Mouse (Mus musculus): ENCODE measurements around the gene Foxi2. TPM values are rescaled to one million over a fixed set of nuclear protein-coding genes. Genes with fewer than 3 reads are reported as not detected.

The Foxi2 gene
- polyA plus RNA-seq, 1 experiment = 0.18 TPM

GRCm38 (mm10) chr7:135408501-135408900, 1.6 kb upstream of the Foxi2 start:
- 51% methylated on average over 3 of the region's 3 CpGs for WGBS
- H3K4me3 ChIP-seq (ENCODE audit: control insufficient read depth, insufficient read depth, low read length) = no peak overlapping the region
- no peak for TF ChIP-seq POLR2A (IDR thresholded peaks at IDR 0.05; ENCODE audit: control insufficient read depth, extremely low read depth, insufficient read depth, low read length, poor library complexity)
- TF ChIP-seq CTCF (IDR thresholded peaks at IDR 0.05; ENCODE audit: borderline replicate concordance, control insufficient read depth, extremely low read depth, insufficient read depth, low read length, poor library complexity) = no peak
- H3K27me3 ChIP-seq (ENCODE audit: control insufficient read depth, insufficient read depth, low read length) = no peaks in the 10 kb centered on the region; the same call in 1 of the 2 replicates
- no peaks in the 10 kb centered on the region for H3K4me1 ChIP-seq (replicated peaks; ENCODE audit: control insufficient read depth, insufficient read depth, low read length)
- no peak overlapping the region for H3K27ac ChIP-seq (ENCODE audit: control insufficient read depth, insufficient read depth, low read length)
- H3K36me3 ChIP-seq (ENCODE audit: control insufficient read depth, insufficient read depth, low read length) = no peaks in the 10 kb centered on the region
- DNase-seq = no peak

DNA sequence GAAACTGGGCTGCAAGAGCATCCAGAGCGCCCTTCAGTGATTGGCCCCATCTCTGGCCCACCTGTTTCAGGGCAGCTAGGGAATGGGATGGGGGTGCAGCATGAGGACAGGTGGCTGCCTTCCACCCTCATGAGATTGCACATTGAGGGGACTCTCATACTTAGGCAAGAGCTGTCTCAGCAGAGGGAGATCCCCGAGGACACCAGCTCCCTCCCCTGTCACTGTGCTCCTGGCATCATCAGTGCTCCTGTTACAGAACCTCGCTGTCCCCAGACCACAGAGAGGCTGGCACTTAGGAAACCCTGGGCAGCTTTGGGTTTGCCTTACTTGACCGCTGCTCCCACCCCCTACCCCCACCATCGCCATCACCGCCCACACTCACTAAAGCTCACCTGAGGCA, 2.2 kb downstream of the Foxi2 start:
- no peak for TF ChIP-seq POLR2A (IDR thresholded peaks at IDR 0.05; ENCODE audit: control insufficient read depth, extremely low read depth, insufficient read depth, low read length, poor library complexity)
- no peak for TF ChIP-seq CTCF (IDR thresholded peaks at IDR 0.05; ENCODE audit: borderline replicate concordance, control insufficient read depth, extremely low read depth, insufficient read depth, low read length, poor library complexity)
- H3K36me3 ChIP-seq (ENCODE audit: control insufficient read depth, insufficient read depth, low read length) = no peaks in the 10 kb centered on the region
- no peak for DNase-seq
- no peak overlapping the region for H3K27ac ChIP-seq (ENCODE audit: control insufficient read depth, insufficient read depth, low read length)
- H3K27me3 ChIP-seq (ENCODE audit: control insufficient read depth, insufficient read depth, low read length) = no peaks in the 10 kb centered on the region; the same call in 1 of the 2 replicates
- no peaks in the 10 kb centered on the region for H3K4me1 ChIP-seq (replicated peaks; ENCODE audit: control insufficient read depth, insufficient read depth, low read length)
- no peak overlapping the region for H3K4me3 ChIP-seq (ENCODE audit: control insufficient read depth, insufficient read depth, low read length)
- WGBS = 66% methylated on average over 6 of the region's 6 CpGs

- Histone ChIP-seq H3K4me3 (ENCODE audit: control insufficient read depth, insufficient read depth, low read length) (no peak overlapping the region), H3K27ac (ENCODE audit: control insufficient read depth, insufficient read depth, low read length) (no peak overlapping the region), H3K4me1 (replicated peaks; ENCODE audit: control insufficient read depth, insufficient read depth, low read length) (no peaks in the 10 kb centered on the region), H3K36me3 (ENCODE audit: control insufficient read depth, insufficient read depth, low read length) (no peaks in the 10 kb centered on the region), H3K27me3 (ENCODE audit: control insufficient read depth, insufficient read depth, low read length) (no peaks in the 10 kb centered on the region)
- no peak for TF ChIP-seq CTCF (IDR thresholded peaks at IDR 0.05; ENCODE audit: borderline replicate concordance, control insufficient read depth, extremely low read depth, insufficient read depth, low read length, poor library complexity)
- TF ChIP-seq POLR2A (IDR thresholded peaks at IDR 0.05; ENCODE audit: control insufficient read depth, extremely low read depth, insufficient read depth, low read length, poor library complexity) = no peak
- DNase-seq = no peak
- WGBS = 94% methylated on average over 6 of the region's 6 CpGs
Observed at GRCm38 (mm10) chr7:135428840-135429239, 18.7 kb downstream of the Foxi2 start.

- Histone ChIP-seq H3K27me3 (ENCODE audit: control insufficient read depth, insufficient read depth, low read length) (no peaks in the 10 kb centered on the region), H3K4me1 (replicated peaks; ENCODE audit: control insufficient read depth, insufficient read depth, low read length) (no peaks in the 10 kb centered on the region), H3K4me3 (ENCODE audit: control insufficient read depth, insufficient read depth, low read length) (no peak overlapping the region), H3K36me3 (ENCODE audit: control insufficient read depth, insufficient read depth, low read length) (no peaks in the 10 kb centered on the region), H3K27ac (ENCODE audit: control insufficient read depth, insufficient read depth, low read length) (no peak overlapping the region)
- TF ChIP-seq POLR2A (IDR thresholded peaks at IDR 0.05; ENCODE audit: control insufficient read depth, extremely low read depth, insufficient read depth, low read length, poor library complexity) (no peak), CTCF (IDR thresholded peaks at IDR 0.05; ENCODE audit: borderline replicate concordance, control insufficient read depth, extremely low read depth, insufficient read depth, low read length, poor library complexity) (no peak)
- WGBS = 87% methylated on average over 2 of the region's 2 CpGs
- no peak for DNase-seq
Observed at GRCm38 (mm10) chr7:135430903-135431302, 20.8 kb downstream of the Foxi2 start.

DNA sequence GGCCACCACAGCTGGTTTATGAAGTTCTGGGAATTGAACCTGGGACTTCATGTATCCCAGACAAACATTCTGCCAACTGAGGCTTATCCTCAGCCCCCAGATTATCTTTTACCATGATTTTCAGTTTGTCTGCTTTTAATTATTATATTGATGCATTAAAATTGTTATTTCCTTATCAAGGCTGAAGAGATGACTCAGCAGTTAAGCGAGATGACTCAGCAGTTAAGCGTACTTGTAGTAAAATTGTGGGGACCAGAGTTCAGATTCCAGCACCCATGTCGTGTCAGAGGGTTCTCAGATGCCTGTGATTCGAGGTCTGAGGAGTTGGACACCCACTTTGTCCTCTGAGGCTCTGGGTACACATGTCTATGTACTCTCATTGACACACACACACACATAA, 33.8 kb downstream of the Foxi2 start:
- TF ChIP-seq POLR2A (IDR thresholded peaks at IDR 0.05; ENCODE audit: control insufficient read depth, extremely low read depth, insufficient read depth, low read length, poor library complexity) (no peak), CTCF (IDR thresholded peaks at IDR 0.05; ENCODE audit: borderline replicate concordance, control insufficient read depth, extremely low read depth, insufficient read depth, low read length, poor library complexity) (no peak)
- DNase-seq = no peak
- Histone ChIP-seq H3K27ac (ENCODE audit: control insufficient read depth, insufficient read depth, low read length) (no peak overlapping the region), H3K4me3 (ENCODE audit: control insufficient read depth, insufficient read depth, low read length) (no peak overlapping the region), H3K36me3 (ENCODE audit: control insufficient read depth, insufficient read depth, low read length) (no peaks in the 10 kb centered on the region), H3K27me3 (ENCODE audit: control insufficient read depth, insufficient read depth, low read length) (no peaks in the 10 kb centered on the region), H3K4me1 (replicated peaks; ENCODE audit: control insufficient read depth, insufficient read depth, low read length) (no peaks in the 10 kb centered on the region)
- 67% methylated on average over 4 of the region's 4 CpGs for WGBS

DNA sequence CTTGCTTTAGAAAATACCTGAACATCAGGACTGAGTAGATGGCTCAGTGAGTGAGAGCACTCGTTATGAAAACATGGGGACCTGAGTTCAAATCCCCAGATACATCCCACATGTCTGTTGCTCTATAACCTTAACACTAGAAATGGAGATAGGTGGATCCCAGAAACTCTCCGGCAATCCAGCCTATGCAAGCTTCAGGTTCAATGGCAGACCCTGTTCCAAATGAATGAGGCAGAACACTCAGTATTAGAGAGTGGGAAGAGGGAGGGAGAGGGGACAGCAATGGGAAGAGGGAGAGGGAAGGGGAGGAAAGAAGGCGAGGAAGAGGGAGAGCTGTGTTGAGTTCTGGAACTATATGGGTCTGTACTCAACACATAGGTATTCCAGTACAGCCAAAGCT, 41.2 kb downstream of the Foxi2 start:
- 91% methylated on average over 3 of the region's 3 CpGs for WGBS
- no peaks in the 10 kb centered on the region for H3K27me3 ChIP-seq (ENCODE audit: control insufficient read depth, insufficient read depth, low read length)
- no peaks in the 10 kb centered on the region for H3K4me1 ChIP-seq (replicated peaks; ENCODE audit: control insufficient read depth, insufficient read depth, low read length)
- H3K36me3 ChIP-seq (ENCODE audit: control insufficient read depth, insufficient read depth, low read length) = no peaks in the 10 kb centered on the region
- no peak overlapping the region for H3K27ac ChIP-seq (ENCODE audit: control insufficient read depth, insufficient read depth, low read length)
- no peak for DNase-seq
- TF ChIP-seq CTCF (IDR thresholded peaks at IDR 0.05; ENCODE audit: borderline replicate concordance, control insufficient read depth, extremely low read depth, insufficient read depth, low read length, poor library complexity) (no peak), POLR2A (IDR thresholded peaks at IDR 0.05; ENCODE audit: control insufficient read depth, extremely low read depth, insufficient read depth, low read length, poor library complexity) (no peak)
- H3K4me3 ChIP-seq (ENCODE audit: control insufficient read depth, insufficient read depth, low read length) = no peak overlapping the region

DNA sequence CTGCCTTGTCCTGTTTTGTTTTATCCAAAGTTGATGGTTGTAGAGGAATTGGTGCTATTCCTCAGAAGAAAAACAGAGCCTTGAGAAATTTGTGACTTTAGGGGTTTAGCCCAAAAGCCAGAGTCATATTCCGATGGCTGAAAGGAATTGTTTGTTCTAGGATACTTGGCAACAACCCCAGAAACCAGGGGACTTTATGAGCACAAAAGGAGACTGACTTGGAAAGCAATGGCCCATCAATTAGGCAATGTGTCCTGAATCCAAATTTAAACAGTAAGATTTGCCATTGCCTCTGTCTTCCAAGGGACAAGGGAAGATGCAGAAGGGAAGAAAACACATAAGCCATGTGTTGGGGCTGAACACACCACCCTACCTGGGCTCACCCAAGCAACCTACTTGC, 42.3 kb downstream of the Foxi2 start:
- Histone ChIP-seq H3K4me1 (replicated peaks; ENCODE audit: control insufficient read depth, insufficient read depth, low read length) (no peaks in the 10 kb centered on the region), H3K27ac (ENCODE audit: control insufficient read depth, insufficient read depth, low read length) (no peak overlapping the region), H3K4me3 (ENCODE audit: control insufficient read depth, insufficient read depth, low read length) (no peak overlapping the region), H3K36me3 (ENCODE audit: control insufficient read depth, insufficient read depth, low read length) (no peaks in the 10 kb centered on the region), H3K27me3 (ENCODE audit: control insufficient read depth, insufficient read depth, low read length) (no peaks in the 10 kb centered on the region)
- 89% methylated on average over 1 of the region's 1 CpGs for WGBS
- no peak for DNase-seq
- TF ChIP-seq POLR2A (IDR thresholded peaks at IDR 0.05; ENCODE audit: control insufficient read depth, extremely low read depth, insufficient read depth, low read length, poor library complexity) = no peak
- TF ChIP-seq CTCF (IDR thresholded peaks at IDR 0.05; ENCODE audit: borderline replicate concordance, control insufficient read depth, extremely low read depth, insufficient read depth, low read length, poor library complexity) = no peak

Measured in thymus, adult 2 months (tissue).